40 mouse cellular contexts compared by ENCODE assay signal in genomic region chr12:65232801-65233200, GRCm38 (mm10). TPM values are rescaled to one million over a fixed set of nuclear protein-coding genes. Genes with fewer than 3 reads are reported as not detected.
"Had no signal": no experiment of that assay in that cellular context is flagged by ENCODE, and none has a peak within 500 bp of the region (broad histone marks: within the 10 kb centered on the region; RNA-seq: fewer than 3 reads in every experiment).

No protein-coding gene starts in this region.

RNA-seq across cellular contexts. Expression of gene Wdr20rt, which starts 7.5 kb away (rescaled TPM):
- total RNA-seq: left cerebral cortex, postnatal 10 days; left cerebral cortex, postnatal 14 days; left cerebral cortex, postnatal 25 days; left cerebral cortex, postnatal 36 days; left cerebral cortex, postnatal 4 days; liver, adult 2 months; megakaryocyte progenitor cell, adult 5-6 weeks; megakaryocyte, adult 5-6 weeks; megakaryocyte-erythroid progenitor cell, adult 5-6 weeks; midbrain, postnatal 0 days; monocyte, adult 5-6 weeks had no signal
- polyA plus RNA-seq: limb, embryonic 10.5 days; limb, embryonic 11.5 days; limb, embryonic 12.5 days; limb, embryonic 13.5 days; limb, embryonic 14.5 days; limb, embryonic 15.5 days; liver, adult 2 months; liver, embryonic 11.5 days; liver, embryonic 12.5 days; liver, embryonic 13.5 days; liver, embryonic 14.5 days; liver, embryonic 15.5 days; liver, embryonic 16.5 days; liver, postnatal 0 days; lung, adult 2 months; lung, embryonic 14.5 days; lung, embryonic 15.5 days; lung, embryonic 16.5 days; lung, postnatal 0 days; macrophage; midbrain, embryonic 10.5 days; midbrain, embryonic 11.5 days; midbrain, embryonic 12.5 days; midbrain, embryonic 13.5 days; midbrain, embryonic 14.5 days; midbrain, embryonic 15.5 days; midbrain, embryonic 16.5 days; midbrain, postnatal 0 days; myocyte; neural tube, embryonic 11.5 days; neural tube, embryonic 12.5 days had no signal
